Mouse (Mus musculus) embryonic facial prominence, embryonic 14.5 days (tissue): ENCODE measurements around the gene Scgb1c1. TPM values are rescaled to one million over a fixed set of nuclear protein-coding genes. Genes with fewer than 3 reads are reported as not detected.
"Not testable (repeated sequence)": the region's sequence is repeated elsewhere in the genome, so short reads cannot be mapped to it uniquely, and the experiment has no call there.

Experiments
- ATAC-seq: fragments of 200-750 bp; cut with Nextera tagmentation; 2 replicates; pipeline ENCODE4 v1.8.0; 2017; ENCODE audit warnings: low read depth, moderate number of reproducible peaks, moderate TSS enrichment
- DNase-seq: peaks from one replicate; pipeline ENCODE4 v3.0.0-alpha.2; 2015; ENCODE audit warnings: low spot score
- H3K27ac ChIP-seq: fragments of 300-500 bp; sonication (generic); replicated peaks from 2 replicates; pipeline ENCODE4 v1.5.1; 2014; ENCODE audit warnings: low read depth, mild to moderate bottlenecking, low read length, moderate library complexity
- H3K27me3 ChIP-seq: fragments of 300-500 bp; sonication (generic); replicated peaks from 2 replicates; pipeline ENCODE4 v1.6.1; 2014; ENCODE audit warnings: low read length; ENCODE audit not compliant: control insufficient read depth, insufficient read depth
- H3K36me3 ChIP-seq: fragments of 300-500 bp; sonication (generic); 2 replicates; pipeline ENCODE4 v1.6.1; 2014; ENCODE audit warnings: low read length, mixed read lengths; ENCODE audit not compliant: control insufficient read depth, insufficient read depth
- H3K4me1 ChIP-seq: fragments of 300-500 bp; sonication (generic); 2 replicates; pipeline ENCODE4 v1.6.1; 2014; ENCODE audit warnings: antibody characterized with exemption, low read length; ENCODE audit not compliant: control insufficient read depth, insufficient read depth
- H3K4me2 ChIP-seq: fragments of 300-500 bp; sonication (generic); 2 replicates; pipeline ENCODE4 v1.6.1; 2014; ENCODE audit warnings: low read depth, mild to moderate bottlenecking, low read length, moderate library complexity, mixed read lengths
- H3K4me3 ChIP-seq: fragments of 300-500 bp; sonication (generic); 2 replicates; pipeline ENCODE4 v1.5.1; 2014; ENCODE audit warnings: low read depth, mild to moderate bottlenecking, low read length
- H3K9ac ChIP-seq: fragments of 300-500 bp; sonication (generic); 2 replicates; pipeline ENCODE4 v1.6.1; 2014; ENCODE audit warnings: low read depth, mild to moderate bottlenecking, low read length, moderate library complexity, mixed read lengths
- H3K9me3 ChIP-seq: fragments of 300-500 bp; sonication (generic); 2 replicates; pipeline ENCODE4 v1.6.1; 2016; ENCODE audit warnings: low read length; ENCODE audit not compliant: control insufficient read depth
- WGBS: fragments of 180-500 bp; shearing (Covaris S2); extraction: QIAGEN DNeasy Blood & Tissue Kit; methylation state at CpG from one replicate; pipeline ENCODE4 v1.1.7; 2014; 5-methylcytosine and 5-hydroxymethylcytosine counted together
- polyA plus RNA-seq: library from polyadenylated mRNA; unstranded; fragments of >200 nt; fragmentation: Nextera tagmentation; extraction: Ambion mirVana; gene quantifications from 2 replicates; pipeline ENCODE4 v1.2.1, GENCODE M21; 2014

The Scgb1c1 gene
- polyA plus RNA-seq, 1 experiment from 2014 or later, result 3.6 TPM

DNA sequence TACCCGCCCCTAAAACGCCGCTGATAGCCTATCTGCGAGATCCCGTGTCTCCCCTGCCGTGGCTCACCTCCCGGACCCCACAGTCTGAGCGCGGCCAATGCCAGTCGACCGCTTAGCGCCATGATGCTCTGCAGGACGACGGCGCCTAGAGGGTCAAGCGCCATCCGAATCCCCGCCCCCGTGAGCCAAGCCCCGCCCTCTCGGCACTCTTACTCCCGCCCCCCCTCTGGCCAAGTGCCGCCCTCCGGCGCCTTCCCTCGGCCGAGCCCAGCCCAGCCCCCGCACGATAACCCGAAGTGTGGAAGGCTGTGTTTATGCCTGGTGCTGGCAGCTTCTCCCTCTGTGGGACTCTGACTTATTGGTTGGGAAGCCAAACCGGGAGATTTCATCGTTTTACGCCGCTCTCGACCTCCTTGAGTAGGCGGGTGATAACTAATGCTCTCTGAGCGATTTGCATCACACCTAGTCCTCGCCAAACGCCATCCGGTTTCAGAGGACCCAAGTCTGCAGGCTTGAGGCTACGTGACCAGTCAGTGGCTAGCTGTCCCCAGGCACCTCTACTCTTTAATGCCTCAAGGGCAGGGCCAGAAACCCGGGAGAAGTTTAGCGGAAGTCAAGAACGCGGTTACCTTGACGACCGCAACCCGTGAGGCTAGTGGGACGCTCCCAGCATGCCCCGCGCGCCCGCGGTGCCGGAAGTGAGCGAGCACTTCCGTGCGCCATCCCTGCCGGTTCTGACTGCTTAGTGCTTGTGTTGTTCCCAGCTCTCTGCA lies 36.5 kb downstream of the Scgb1c1 start, which contains the start of the genes Psmd13 and Sirt3:
Gene Psmd13, plus strand, starts transcription at position 273 of the 773 bp plus-strand sequence.
Gene Sirt3, minus strand, starts transcription at position 614 of the 773 bp plus-strand sequence.
- peak within 1 kb of the TSS; percentile 91 for H3K27ac ChIP-seq
- peaks cover 27% of the 10 kb centered on the region for H3K36me3 ChIP-seq
- peaks cover 8% of the 10 kb centered on the region for H3K4me1 ChIP-seq
- DNase-seq, result peak; percentile 97
- no peaks in the 10 kb centered on the region for H3K9me3 ChIP-seq
- WGBS, result under 1% methylated on average over 42 of the region's 59 CpGs
- H3K4me2 ChIP-seq, result peak within 1 kb of the TSS; percentile 73
- H3K27me3 ChIP-seq, result no peaks in the 10 kb centered on the region
- H3K9ac ChIP-seq, result peak within 1 kb of the TSS; percentile 78
- H3K4me3 ChIP-seq, result peak within 1 kb of the TSS; percentile 60
- ATAC-seq, result peak; percentile 97

DNA sequence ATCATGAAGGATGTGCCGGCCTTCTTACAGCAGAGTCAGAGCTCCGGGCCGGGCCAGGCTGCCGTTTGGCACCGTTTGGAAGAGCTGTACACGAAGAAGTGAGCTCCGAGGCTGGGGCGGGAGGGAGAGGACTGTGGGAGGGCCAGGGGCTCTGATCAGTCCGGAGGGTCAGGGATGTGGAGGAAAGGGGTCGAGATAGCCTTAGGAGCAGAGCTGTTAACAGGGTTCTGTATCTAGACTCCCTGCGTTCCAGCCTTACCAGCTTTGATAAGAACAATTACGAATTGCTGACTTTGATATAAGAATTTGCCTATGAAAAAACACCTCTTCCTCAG lies 37.1 kb downstream of the Scgb1c1 start:
- Histone ChIP-seq H3K4me3 (peak overlapping the region; percentile 60), H3K27ac (peak overlapping the region; percentile 91; the same call in 1 of the 2 replicates), H3K4me1 (peaks cover 8% of the 10 kb centered on the region), H3K9me3 (no peaks in the 10 kb centered on the region), H3K9ac (peak overlapping the region; percentile 78), H3K4me2 (peak overlapping the region; percentile 73), H3K27me3 (no peaks in the 10 kb centered on the region), H3K36me3 (peaks cover 27% of the 10 kb centered on the region)
- ATAC-seq (peak; percentile 47), DNase-seq (no peak)
- WGBS, result 1% methylated on average over 12 of the region's 12 CpGs

DNA sequence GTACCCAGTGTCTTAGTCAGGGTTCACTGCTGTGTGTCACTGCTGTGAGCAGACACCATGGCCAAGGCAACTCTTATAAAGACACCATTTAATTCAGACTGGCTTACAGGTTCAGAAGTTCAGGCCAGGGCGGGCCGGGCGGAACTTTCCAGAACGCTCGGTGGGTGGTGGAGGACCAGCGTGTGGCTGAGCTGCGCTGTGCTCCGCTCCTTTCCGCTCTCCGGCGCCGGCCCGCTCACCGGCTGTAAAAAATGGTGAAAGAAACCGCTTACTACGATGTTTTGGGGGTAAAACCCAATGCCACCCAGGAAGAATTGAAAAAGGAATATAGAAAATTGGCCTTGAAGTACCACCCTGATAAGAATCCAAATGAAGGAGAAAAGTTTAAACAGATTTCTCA lies 45.3 kb downstream of the Scgb1c1 start:
- H3K4me2 ChIP-seq, H3K9ac ChIP-seq, H3K9me3 ChIP-seq, ATAC-seq, DNase-seq, H3K27me3 ChIP-seq, H3K27ac ChIP-seq, H3K4me1 ChIP-seq, H3K4me3 ChIP-seq: not testable (repeated sequence)
- 95% methylated on average over 16 of the region's 16 CpGs for WGBS
- peaks cover 78% of the 10 kb centered on the region for H3K36me3 ChIP-seq

DNA sequence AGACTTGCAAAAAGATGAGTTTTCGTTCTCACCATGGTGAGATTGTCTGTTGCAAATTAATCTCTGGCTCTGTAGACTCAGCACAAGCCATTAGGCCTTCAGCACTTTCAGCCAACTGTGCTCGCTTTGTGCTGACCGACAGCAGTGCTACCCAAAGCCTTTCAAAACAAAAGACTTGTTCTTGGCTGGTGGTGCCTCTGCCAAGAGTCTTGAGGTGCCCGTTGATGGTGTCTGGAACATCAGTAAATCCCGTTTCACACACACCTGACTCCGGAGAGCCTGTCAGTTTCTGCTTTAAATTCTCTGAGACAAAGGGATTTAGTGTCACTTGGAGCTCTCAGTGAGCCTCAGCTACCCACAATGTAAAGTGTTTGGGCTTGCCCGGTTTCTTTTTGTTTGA lies 48.7 kb downstream of the Scgb1c1 start:
- peaks cover 79% of the 10 kb centered on the region for H3K36me3 ChIP-seq
- no peaks in the 10 kb centered on the region for H3K9me3 ChIP-seq
- 86% methylated on average over 7 of the region's 7 CpGs for whole genome bisulfite sequencing
- no peak overlapping the region for H3K9ac ChIP-seq
- H3K4me2 ChIP-seq, result no peak overlapping the region
- DNase-seq, result no peak
- no peak overlapping the region for H3K4me3 ChIP-seq
- H3K27me3 ChIP-seq, result no peaks in the 10 kb centered on the region
- no peaks in the 10 kb centered on the region for H3K4me1 ChIP-seq
- no peak overlapping the region for H3K27ac ChIP-seq
- ATAC-seq, result no peak

DNA sequence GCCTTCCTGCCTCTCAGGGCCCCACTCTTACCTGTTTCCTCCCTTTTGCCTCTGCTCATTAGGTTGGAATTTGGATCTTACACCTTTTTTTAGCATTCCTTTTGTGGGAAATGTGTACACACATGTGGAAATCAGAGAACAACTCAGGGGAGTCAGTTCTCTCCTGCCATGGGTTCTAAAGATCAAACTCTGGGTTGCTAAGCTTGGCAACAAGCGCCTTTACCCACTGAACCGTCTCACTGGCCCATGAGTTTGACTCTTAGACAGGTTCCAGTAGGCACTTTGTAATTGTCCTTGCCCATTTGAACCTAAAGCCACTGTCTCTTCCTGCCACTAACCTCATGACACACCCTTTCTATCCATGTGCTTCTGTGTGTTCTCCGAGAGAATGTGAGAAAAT lies 49.3 kb downstream of the Scgb1c1 start:
- H3K4me1 ChIP-seq, result no peaks in the 10 kb centered on the region
- H3K36me3 ChIP-seq, result peaks cover 78% of the 10 kb centered on the region
- no peaks in the 10 kb centered on the region for H3K27me3 ChIP-seq
- H3K9ac ChIP-seq, result no peak overlapping the region
- ATAC-seq (no peak), DNase-seq (no peak)
- no peak overlapping the region for H3K4me2 ChIP-seq
- WGBS, result 98% methylated on average over 3 of the region's 3 CpGs
- H3K4me3 ChIP-seq, result no peak overlapping the region
- no peaks in the 10 kb centered on the region for H3K9me3 ChIP-seq
- H3K27ac ChIP-seq, result no peak overlapping the region

Other genes with a start within 250 kb of the Scgb1c1 start
- not detected in 2 replicates for gene Olfr46, start 244.3 kb upstream of the Scgb1c1 start, polyA plus RNA-seq
- not detected in 2 replicates for gene Olfr61, start 216.6 kb upstream of the Scgb1c1 start, polyA plus RNA-seq
- not detected in 2 replicates for gene Olfr53, start 199.1 kb upstream of the Scgb1c1 start, polyA plus RNA-seq
- 0.20 TPM in 1 of 2 replicates, not detected in the other for gene Olfr539, start 185.6 kb upstream of the Scgb1c1 start, polyA plus RNA-seq
- not detected in 2 replicates for gene Olfr45, start 163.6 kb upstream of the Scgb1c1 start, polyA plus RNA-seq
- gene Olfr541, start 148.3 kb upstream of the Scgb1c1 start, polyA plus RNA-seq, result not detected in 2 replicates
- not detected in 2 replicates for gene Cyp2e1, start 81.8 kb upstream of the Scgb1c1 start, polyA plus RNA-seq
- gene Syce1, start 57.7 kb upstream of the Scgb1c1 start, polyA plus RNA-seq, result 0.35 and 0.69 TPM in 2 replicates
- gene Zfp941, start 23.4 kb upstream of the Scgb1c1 start, polyA plus RNA-seq, result 1.4 and 2.3 TPM in 2 replicates
- gene Urah, start 10.5 kb upstream of the Scgb1c1 start, polyA plus RNA-seq, result 7.6 and 12.9 TPM in 2 replicates
- gene Odf3, start 2.3 kb downstream of the Scgb1c1 start, polyA plus RNA-seq, result not detected in 2 replicates
- not detected in 2 replicates for gene Gm45785, start 10.8 kb downstream of the Scgb1c1 start, polyA plus RNA-seq
- gene Ric8a, start 11.4 kb downstream of the Scgb1c1 start, polyA plus RNA-seq, result 76.0 and 80.0 TPM in 2 replicates
- gene Bet1l, start 12.0 kb downstream of the Scgb1c1 start, polyA plus RNA-seq, result 65.4 and 75.3 TPM in 2 replicates
- gene Psmd13, start 36.4 kb downstream of the Scgb1c1 start, polyA plus RNA-seq, result 127 and 140 TPM in 2 replicates
- gene Sirt3, start 36.8 kb downstream of the Scgb1c1 start, polyA plus RNA-seq, result 18.3 and 19.9 TPM in 2 replicates
- gene Cox8b, start 54.9 kb downstream of the Scgb1c1 start, polyA plus RNA-seq, result 55.5 and 92.1 TPM in 2 replicates
- gene Nlrp6, start 75.4 kb downstream of the Scgb1c1 start, polyA plus RNA-seq, result 0.19 and 0.42 TPM in 2 replicates
- gene Pgghg, start 95.8 kb downstream of the Scgb1c1 start, polyA plus RNA-seq, result 22.7 and 25.5 TPM in 2 replicates
- gene Ifitm5, start 104.7 kb downstream of the Scgb1c1 start, polyA plus RNA-seq, result 108 and 179 TPM in 2 replicates
- 0.89 TPM in 1 of 2 replicates, not detected in the other for gene Gm45717, start 110.4 kb downstream of the Scgb1c1 start, polyA plus RNA-seq
- gene Ifitm2, start 110.4 kb downstream of the Scgb1c1 start, polyA plus RNA-seq, result 1,406 and 1,438 TPM in 2 replicates
- 63.4 and 76.6 TPM in 2 replicates for gene Ifitm1, start 121.7 kb downstream of the Scgb1c1 start, polyA plus RNA-seq
- 170 and 178 TPM in 2 replicates for gene Ifitm3, start 165.2 kb downstream of the Scgb1c1 start, polyA plus RNA-seq
- 1.6 and 2.1 TPM in 2 replicates for gene Ifitm6, start 172.4 kb downstream of the Scgb1c1 start, polyA plus RNA-seq
- not detected in 2 replicates for gene Gm17387, start 183.6 kb downstream of the Scgb1c1 start, polyA plus RNA-seq
- gene B4galnt4, start 215.6 kb downstream of the Scgb1c1 start, polyA plus RNA-seq, result 6.6 and 10.3 TPM in 2 replicates
- 30.0 and 33.5 TPM in 2 replicates for gene Pkp3, start 232.7 kb downstream of the Scgb1c1 start, polyA plus RNA-seq